Mouse (Mus musculus): ENCODE data around the gene Sag. TPM values are rescaled to one million over a fixed set of nuclear protein-coding genes. Genes with fewer than 3 reads are reported as not detected.

The Sag gene
- polyA plus RNA-seq, 1 experiment from 2014 or later = 0.82 TPM

DNA sequence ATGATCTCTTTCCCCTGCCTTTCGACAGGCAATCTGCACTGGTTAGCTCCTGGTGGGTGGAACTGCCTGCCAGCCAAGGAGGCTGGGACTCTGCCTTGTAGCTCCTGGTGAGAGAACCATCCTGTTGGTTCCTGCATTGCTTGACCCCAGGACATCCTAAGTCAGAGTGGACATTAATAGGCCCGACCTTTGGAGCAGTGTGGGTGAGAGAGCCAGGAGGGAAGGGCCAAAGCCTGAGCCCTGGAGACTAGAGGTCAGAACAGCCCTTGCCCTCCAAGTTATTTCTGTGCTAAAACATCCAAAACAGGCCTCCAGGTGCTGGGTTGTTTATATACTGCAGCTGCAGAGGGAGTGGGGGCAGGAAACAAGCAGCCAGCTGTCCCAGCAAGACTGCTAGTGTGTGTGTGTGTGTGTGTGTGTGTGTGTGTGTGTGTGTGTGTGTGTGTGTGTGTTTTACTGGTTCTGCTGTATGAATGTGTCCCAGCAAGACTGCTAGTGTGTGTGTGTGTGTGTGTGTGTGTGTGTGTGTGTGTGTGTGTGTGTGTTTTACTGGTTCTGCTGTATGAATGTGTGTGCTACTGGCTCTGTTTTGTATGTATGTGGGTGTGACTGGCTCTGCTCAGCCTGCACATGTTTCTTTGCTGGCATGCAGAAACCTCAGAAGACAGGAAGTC lies 43.5 kb downstream of the Sag start:
- no peak overlapping the region for H3K27ac ChIP-seq (replicated peaks)
- no peaks in the 10 kb centered on the region for H3K9me3 ChIP-seq
- WGBS = 28% methylated on average over 2 of the region's 2 CpGs
- H3K4me3 ChIP-seq = no peak overlapping the region
- no peak overlapping the region for H3K4me2 ChIP-seq
- no peaks in the 10 kb centered on the region for H3K36me3 ChIP-seq
- no peaks in the 10 kb centered on the region for H3K27me3 ChIP-seq (replicated peaks)
- H3K4me1 ChIP-seq = peaks cover 23% of the 10 kb centered on the region
- no peak overlapping the region for H3K9ac ChIP-seq
- ATAC-seq (ENCODE audit: extremely low read depth, insufficient number of reproducible peaks, low FRiP score, low TSS enrichment) = no peak

GRCm38 (mm10) chr1:87847475-87848168 lies 44.1 kb downstream of the Sag start:
- H3K4me1 ChIP-seq = peaks cover 27% of the 10 kb centered on the region
- no peak for ATAC-seq (ENCODE audit: extremely low read depth, insufficient number of reproducible peaks, low FRiP score, low TSS enrichment)
- no peak overlapping the region for H3K27ac ChIP-seq (replicated peaks)
- no peak overlapping the region for H3K4me2 ChIP-seq
- no peaks in the 10 kb centered on the region for H3K36me3 ChIP-seq
- H3K9me3 ChIP-seq = no peaks in the 10 kb centered on the region
- H3K9ac ChIP-seq = no peak overlapping the region
- H3K4me3 ChIP-seq = no peak overlapping the region
- H3K27me3 ChIP-seq (replicated peaks) = no peaks in the 10 kb centered on the region
- 30% methylated on average over 4 of the region's 4 CpGs for WGBS

DNA sequence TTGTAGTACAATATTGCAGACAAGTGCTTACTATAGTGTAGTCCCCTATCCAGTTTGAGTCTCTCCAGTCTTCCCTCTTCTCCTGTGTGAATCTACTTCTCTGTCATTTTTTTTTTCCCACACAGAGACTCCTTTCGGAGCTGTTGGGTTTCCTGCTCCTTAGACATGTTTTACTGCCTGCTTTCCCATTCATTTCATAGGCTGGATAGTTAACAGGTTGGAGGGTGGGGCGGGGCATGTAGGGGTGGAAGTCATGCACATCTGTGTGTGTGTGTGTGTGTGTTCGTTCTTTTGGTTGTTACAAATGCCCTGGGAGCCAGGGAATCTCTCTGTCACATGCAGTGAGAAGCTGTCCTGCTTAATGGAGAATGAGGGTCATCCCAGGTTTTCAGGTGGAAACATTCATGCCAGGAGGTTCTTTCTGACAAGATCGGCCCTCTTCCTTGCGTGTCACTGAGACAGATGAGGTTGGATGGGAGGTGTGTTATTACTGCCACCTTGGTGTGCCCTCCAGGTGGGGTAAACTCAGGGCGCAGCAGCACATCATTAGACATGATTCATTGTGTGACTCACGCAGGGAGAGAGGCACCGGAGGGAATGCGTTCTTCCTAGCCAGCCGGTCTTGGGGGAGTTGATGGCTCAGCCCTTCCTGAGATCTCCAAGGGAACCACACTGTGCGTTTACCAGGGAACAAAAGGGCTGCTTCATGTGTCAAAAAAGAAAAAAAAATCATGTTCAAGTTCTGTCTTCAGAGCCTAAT lies 44.9 kb downstream of the Sag start:
- H3K4me2 ChIP-seq = no peak overlapping the region
- no peak overlapping the region for H3K4me3 ChIP-seq
- H3K4me1 ChIP-seq = peaks cover 29% of the 10 kb centered on the region
- H3K36me3 ChIP-seq = no peaks in the 10 kb centered on the region
- no peaks in the 10 kb centered on the region for H3K9me3 ChIP-seq
- WGBS = 50% methylated on average over 11 of the region's 11 CpGs
- H3K27ac ChIP-seq (replicated peaks) = no peak overlapping the region
- ATAC-seq (ENCODE audit: extremely low read depth, insufficient number of reproducible peaks, low FRiP score, low TSS enrichment) = no peak
- H3K9ac ChIP-seq = peak overlapping the region; percentile 52
- H3K27me3 ChIP-seq (replicated peaks) = no peaks in the 10 kb centered on the region

DNA sequence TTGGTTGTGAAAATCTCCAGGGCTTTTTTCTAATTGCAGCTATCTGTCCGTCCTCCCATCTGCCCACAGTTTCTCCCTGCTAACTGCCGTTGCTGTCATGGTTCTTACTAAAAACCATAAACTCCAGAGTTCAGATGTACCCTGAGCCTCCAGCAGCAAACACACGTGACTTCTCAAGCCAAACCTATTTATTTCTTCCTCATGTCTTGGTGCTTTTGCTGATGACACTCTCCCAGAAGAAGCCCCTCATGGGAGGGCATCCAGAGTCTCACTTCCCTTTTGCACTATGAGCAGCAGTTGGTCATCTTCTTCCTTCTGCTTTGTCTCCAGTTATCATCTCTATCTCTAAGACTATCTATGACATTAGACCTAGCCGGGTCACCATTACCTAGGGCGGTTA lies 45.8 kb downstream of the Sag start:
- 67% methylated on average over 5 of the region's 5 CpGs for WGBS
- ATAC-seq (ENCODE audit: extremely low read depth, insufficient number of reproducible peaks, low FRiP score, low TSS enrichment) = no peak
- Histone ChIP-seq H3K36me3 (no peaks in the 10 kb centered on the region), H3K27ac (replicated peaks) (no peak overlapping the region), H3K9ac (no peak overlapping the region), H3K27me3 (replicated peaks) (no peaks in the 10 kb centered on the region), H3K4me2 (no peak overlapping the region), H3K9me3 (no peaks in the 10 kb centered on the region), H3K4me3 (no peak overlapping the region), H3K4me1 (peaks cover 33% of the 10 kb centered on the region)

DNA sequence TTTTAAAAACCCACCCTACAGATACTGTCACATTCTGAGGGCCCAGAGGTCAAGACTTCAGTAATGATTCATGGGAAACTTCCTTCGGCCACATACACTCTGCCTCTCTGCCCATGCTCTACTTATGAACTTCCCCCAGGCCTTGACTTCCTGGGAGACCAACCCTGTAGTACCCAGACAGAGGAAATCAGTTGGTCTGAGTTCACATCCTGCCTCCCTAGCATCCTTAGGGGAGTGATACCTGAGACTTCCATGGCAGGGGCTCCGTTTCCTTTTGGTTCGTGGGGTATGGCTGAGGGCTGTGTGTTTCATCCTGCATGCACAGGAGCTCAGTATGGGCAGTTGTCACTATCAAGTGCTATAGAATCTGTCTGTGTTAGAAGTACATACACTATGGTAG lies 47.9 kb downstream of the Sag start:
- Histone ChIP-seq H3K4me1 (peaks cover 49% of the 10 kb centered on the region), H3K4me2 (no peak overlapping the region), H3K27ac (replicated peaks) (no peak overlapping the region), H3K27me3 (replicated peaks) (no peaks in the 10 kb centered on the region), H3K9ac (no peak overlapping the region), H3K9me3 (no peaks in the 10 kb centered on the region), H3K4me3 (no peak overlapping the region), H3K36me3 (no peaks in the 10 kb centered on the region)
- 82% methylated on average over 3 of the region's 3 CpGs for WGBS
- ATAC-seq (ENCODE audit: extremely low read depth, insufficient number of reproducible peaks, low FRiP score, low TSS enrichment) = no peak

- Histone ChIP-seq H3K9me3 (no peaks in the 10 kb centered on the region), H3K4me1 (peaks cover 51% of the 10 kb centered on the region), H3K36me3 (no peaks in the 10 kb centered on the region), H3K4me3 (peak overlapping the region; percentile 99), H3K9ac (peak overlapping the region; percentile 71), H3K27ac (replicated peaks) (0 out of 2 replicates have a peak overlapping the region, but pooled peaks have one; percentile 43), H3K4me2 (peak overlapping the region; percentile 87), H3K27me3 (replicated peaks) (no peaks in the 10 kb centered on the region)
- ATAC-seq (ENCODE audit: extremely low read depth, insufficient number of reproducible peaks, low FRiP score, low TSS enrichment) = no peak
- WGBS = 48% methylated on average over 5 of the region's 5 CpGs
These were observed 48.8 kb downstream of the Sag start for GRCm38 (mm10) chr1:87852081-87852790.

DNA sequence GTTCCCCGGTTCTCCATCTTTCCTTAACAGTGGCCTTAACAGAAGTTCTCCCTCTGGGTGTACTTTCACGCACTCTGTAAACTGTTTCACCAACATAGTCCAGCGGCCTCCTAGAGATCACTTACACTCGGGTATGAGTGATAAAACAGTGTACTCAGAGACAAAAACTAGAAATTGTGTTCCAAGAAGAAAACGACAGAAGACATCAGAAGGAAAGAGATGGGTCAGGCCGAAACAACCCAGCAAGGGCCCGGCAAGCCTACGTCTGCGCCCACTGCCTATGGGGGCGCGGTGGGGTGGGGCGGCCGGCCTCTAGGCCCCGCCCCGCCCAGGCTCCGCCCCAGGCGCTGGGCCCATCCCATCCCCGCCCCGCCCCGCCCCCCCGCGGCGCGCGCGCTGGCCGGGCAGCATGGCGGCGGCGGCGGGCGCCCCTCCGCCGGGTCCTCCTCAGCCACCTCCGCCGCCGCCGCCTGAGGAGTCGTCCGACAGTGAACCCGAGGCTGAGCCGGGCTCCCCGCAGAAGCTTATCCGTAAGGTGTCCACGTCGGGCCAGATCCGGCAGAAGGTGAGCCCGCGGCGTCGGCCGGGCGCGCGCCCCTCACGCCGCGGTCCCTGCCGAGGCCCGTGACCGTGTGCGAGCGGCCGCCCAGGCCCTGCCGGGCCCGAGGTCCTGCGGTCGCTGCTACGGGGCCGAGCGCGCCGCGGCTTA lies 49.6 kb downstream of the Sag start, which contains the start of gene Dgkd:
TSS of gene Dgkd (plus strand) at position 396 of the 709 bp plus-strand sequence.
- H3K4me1 ChIP-seq = peaks cover 47% of the 10 kb centered on the region
- 2% methylated on average over 44 of the region's 74 CpGs for WGBS
- no peaks in the 10 kb centered on the region for H3K27me3 ChIP-seq (replicated peaks)
- H3K9ac ChIP-seq = peak within 1 kb of the TSS; percentile 98
- H3K4me2 ChIP-seq = peak within 1 kb of the TSS; percentile 87
- peak; percentile 96 for ATAC-seq (ENCODE audit: extremely low read depth, insufficient number of reproducible peaks, low FRiP score, low TSS enrichment)
- no peaks in the 10 kb centered on the region for H3K9me3 ChIP-seq
- H3K36me3 ChIP-seq = no peaks in the 10 kb centered on the region
- H3K4me3 ChIP-seq = peak within 1 kb of the TSS; percentile 99
- H3K27ac ChIP-seq (replicated peaks) = peak within 1 kb of the TSS; percentile 65

- WGBS = 1% methylated on average over 47 of the region's 48 CpGs
- Histone ChIP-seq H3K4me1 (peaks cover 47% of the 10 kb centered on the region), H3K4me2 (peak overlapping the region; percentile 87), H3K9me3 (no peaks in the 10 kb centered on the region), H3K36me3 (no peaks in the 10 kb centered on the region), H3K27ac (replicated peaks) (peak overlapping the region; percentile 65), H3K27me3 (replicated peaks) (no peaks in the 10 kb centered on the region), H3K4me3 (peak overlapping the region; percentile 99), H3K9ac (peak overlapping the region; percentile 98)
- ATAC-seq (ENCODE audit: extremely low read depth, insufficient number of reproducible peaks, low FRiP score, low TSS enrichment) = peak; percentile 34; the same call in 1 of the 2 replicates
These were observed 50.3 kb downstream of the Sag start for GRCm38 (mm10) chr1:87853601-87854361.

DNA sequence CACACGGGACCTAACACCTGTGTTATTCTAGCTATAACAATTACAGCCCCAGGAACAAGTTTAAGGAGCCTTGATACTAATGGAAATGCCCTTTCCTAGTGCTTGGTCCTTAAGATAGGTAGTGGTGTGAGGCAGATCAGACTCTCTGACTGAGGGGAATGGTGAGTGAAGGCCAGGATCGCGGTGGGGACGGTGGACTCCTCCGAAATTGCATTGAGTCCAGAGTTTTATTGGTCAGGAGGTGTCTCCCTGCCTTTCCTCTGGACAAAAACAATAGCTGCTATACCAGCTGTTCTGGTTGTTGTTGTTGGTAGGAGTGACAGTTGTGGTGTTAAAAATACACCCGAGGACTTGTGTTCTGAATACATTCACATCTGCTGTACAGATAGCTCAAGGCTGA lies 50.9 kb downstream of the Sag start:
- Histone ChIP-seq H3K4me1 (peaks cover 49% of the 10 kb centered on the region), H3K4me2 (peak overlapping the region; percentile 87), H3K4me3 (peak overlapping the region; percentile 99), H3K27ac (replicated peaks) (0 out of 2 replicates have a peak overlapping the region, but pooled peaks have one; percentile 5), H3K9me3 (no peaks in the 10 kb centered on the region), H3K27me3 (replicated peaks) (no peaks in the 10 kb centered on the region), H3K9ac (peak overlapping the region; percentile 98), H3K36me3 (no peaks in the 10 kb centered on the region)
- WGBS = 24% methylated on average over 6 of the region's 6 CpGs
- no peak for ATAC-seq (ENCODE audit: extremely low read depth, insufficient number of reproducible peaks, low FRiP score, low TSS enrichment)

GRCm38 (mm10) chr1:87854851-87855251 lies 51.4 kb downstream of the Sag start:
- H3K4me2 ChIP-seq = peak overlapping the region; percentile 87
- H3K9ac ChIP-seq = peak overlapping the region; percentile 98
- H3K4me3 ChIP-seq = peak overlapping the region; percentile 99
- 0 out of 2 replicates have a peak overlapping the region, but pooled peaks have one; percentile 5 for H3K27ac ChIP-seq (replicated peaks)
- peaks cover 53% of the 10 kb centered on the region for H3K4me1 ChIP-seq
- WGBS = 30% methylated on average over 2 of the region's 2 CpGs
- ATAC-seq (ENCODE audit: extremely low read depth, insufficient number of reproducible peaks, low FRiP score, low TSS enrichment) = no peak
- H3K27me3 ChIP-seq (replicated peaks) = no peaks in the 10 kb centered on the region
- no peaks in the 10 kb centered on the region for H3K36me3 ChIP-seq
- no peaks in the 10 kb centered on the region for H3K9me3 ChIP-seq

Measured in heart, embryonic 13.5 days (tissue).